Comparison of ENCODE assay signal across 13 mouse cellular contexts in the genomic region with DNA sequence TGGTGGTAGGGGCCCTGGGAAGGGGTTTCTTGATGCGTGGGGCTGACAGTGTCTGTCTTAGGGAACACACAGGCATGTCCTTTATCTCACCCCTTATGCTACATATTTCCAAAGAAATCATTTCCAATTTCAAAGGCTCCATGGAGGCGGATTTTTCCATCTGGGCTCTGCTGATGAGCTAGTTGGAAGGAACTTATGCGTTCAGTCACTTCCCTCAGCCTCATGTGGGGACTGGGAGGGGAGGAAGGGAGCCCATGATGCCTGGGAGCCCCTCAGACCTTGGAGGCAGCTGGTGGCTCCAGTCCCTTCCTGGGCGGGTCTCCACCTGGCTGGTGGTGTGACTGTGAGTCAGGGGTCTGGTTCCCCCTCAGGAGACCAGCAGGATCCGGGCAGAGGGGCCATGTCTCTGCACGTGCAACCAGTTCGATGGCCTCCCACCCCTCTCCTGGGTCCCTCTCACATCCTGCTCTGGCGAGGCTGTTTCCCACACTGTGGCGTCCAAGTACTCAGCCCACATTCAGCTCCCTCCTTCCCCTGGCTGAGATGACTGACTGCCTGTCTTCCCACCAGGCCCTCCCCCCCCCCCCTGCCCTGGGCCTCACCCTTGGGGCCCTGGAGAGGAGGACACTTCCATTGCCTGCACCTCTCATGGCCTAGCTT. TPM values are rescaled to one million over a fixed set of nuclear protein-coding genes. Genes with fewer than 3 reads are reported as not detected.
A peak's percentile ranks its signal among the peaks of the same experiment; 100 is the strongest.
DNase-seq lines count a peak whose midpoint lies in the region; ATAC-seq and TF ChIP-seq lines count a peak whose summit lies in the region.
"Had no signal": no experiment of that assay in that cellular context is flagged by ENCODE, and none has a peak within 500 bp of the region (broad histone marks: within the 10 kb centered on the region; RNA-seq: fewer than 3 reads in every experiment).

No protein-coding gene starts in this region.

- no peaks in the 10 kb centered on the region for H3K36me3 ChIP-seq in heart, embryonic 15.5 days
- H3K36me3 ChIP-seq in lung, embryonic 14.5 days (ENCODE audit: insufficient read depth), result no peaks in the 10 kb centered on the region
- H3K36me3 ChIP-seq in stomach, embryonic 16.5 days (ENCODE audit: control insufficient read depth, insufficient read depth, low read length), result no peaks in the 10 kb centered on the region

- H3K4me1 ChIP-seq in heart, embryonic 15.5 days (replicated peaks), result peaks cover 36% of the 10 kb centered on the region
- H3K4me1 ChIP-seq in lung, embryonic 14.5 days (ENCODE audit: insufficient read depth), result no peaks in the 10 kb centered on the region; the same call in 1 of the 2 replicates
- H3K4me1 ChIP-seq in lung, adult 2 months (ENCODE audit: control insufficient read depth, insufficient read depth, low read length), result no peaks in the 10 kb centered on the region
- H3K4me1 ChIP-seq in stomach, embryonic 16.5 days (ENCODE audit: control insufficient read depth, insufficient read depth, low read length), result 0 out of 2 replicates have a peak, but pooled peaks cover 8% of the 10 kb centered on the region

- TF ChIP-seq POLR2A in lung, adult 2 months (IDR thresholded peaks at IDR 0.05; ENCODE audit: borderline replicate concordance, extremely low read depth, low read depth, low read length), result no peak

- H3K9me3 ChIP-seq in heart, embryonic 15.5 days (replicated peaks), result no peaks in the 10 kb centered on the region
- H3K9me3 ChIP-seq in lung, embryonic 14.5 days (ENCODE audit: low read depth, low read length), result no peaks in the 10 kb centered on the region
- no peaks in the 10 kb centered on the region for H3K9me3 ChIP-seq in stomach, embryonic 16.5 days (replicated peaks; ENCODE audit: control insufficient read depth, low read length)

- 60% methylated on average over 9 of the region's 9 CpGs for WGBS in heart, embryonic 15.5 days
- 44% methylated on average over 9 of the region's 9 CpGs for WGBS in lung, embryonic 14.5 days
- WGBS in lung, adult 2 months, result 73% methylated on average over 9 of the region's 9 CpGs
- 48% methylated on average over 9 of the region's 9 CpGs for WGBS in stomach, embryonic 16.5 days

- H3K27me3 ChIP-seq in heart, embryonic 15.5 days, result no peaks in the 10 kb centered on the region
- H3K27me3 ChIP-seq in lung, embryonic 14.5 days (ENCODE audit: insufficient read depth, low read length), result no peaks in the 10 kb centered on the region
- no peaks in the 10 kb centered on the region for H3K27me3 ChIP-seq in stomach, embryonic 16.5 days (ENCODE audit: control insufficient read depth, insufficient read depth, low read length)

- no peak for DNase-seq in heart, adult 8-10 months (ENCODE audit: low spot score)
- DNase-seq in lung, embryonic 14.5 days, result no peak
- DNase-seq in lung, adult 2 months, result no peak
- peak; percentile 28 to 62 for DNase-seq in layer of hippocampus, postnatal 14 days (ENCODE audit: low spot score in 2 of 2)
- no peak for DNase-seq in spleen, postnatal 36 days (ENCODE audit: low spot score in 2 of 2)
- DNase-seq: adrenal gland, postnatal 25 days; cerebellum, adult 8-10 months; heart, adult 11 months; kidney, adult 8-10 months; liver had no signal

- no peak overlapping the region for H3K9ac ChIP-seq in heart, embryonic 15.5 days
- H3K9ac ChIP-seq in lung, embryonic 14.5 days, result no peak overlapping the region
- peak overlapping the region; percentile 36; the same call in 1 of the 2 replicates for H3K9ac ChIP-seq in stomach, embryonic 16.5 days (ENCODE audit: low read length)

- peak overlapping the region; percentile 23 for H3K27ac ChIP-seq in heart, embryonic 15.5 days
- no peak overlapping the region for H3K27ac ChIP-seq in lung, embryonic 14.5 days (ENCODE audit: low read depth)
- H3K27ac ChIP-seq in stomach, embryonic 16.5 days (ENCODE audit: low read length), result no peak overlapping the region

- H3K4me2 ChIP-seq in heart, embryonic 15.5 days, result no peak overlapping the region
- no peak overlapping the region for H3K4me2 ChIP-seq in lung, embryonic 14.5 days
- H3K4me2 ChIP-seq in stomach, embryonic 16.5 days (ENCODE audit: low read depth, low read length), result no peak overlapping the region

- no peak overlapping the region for H3K4me3 ChIP-seq in heart, embryonic 15.5 days
- no peak overlapping the region for H3K4me3 ChIP-seq in lung, embryonic 14.5 days (ENCODE audit: low read depth, low read length)
- H3K4me3 ChIP-seq in lung, adult 2 months (replicated peaks; ENCODE audit: extremely low read depth, low read depth, low read length), result no peak overlapping the region
- H3K4me3 ChIP-seq in stomach, embryonic 16.5 days (replicated peaks; ENCODE audit: low read length), result no peak overlapping the region

- no peak for TF ChIP-seq CTCF in lung, embryonic 14.5 days (IDR thresholded peaks at IDR 0.05; ENCODE audit: low read depth)
- no peak for TF ChIP-seq CTCF in lung, adult 2 months (IDR thresholded peaks at IDR 0.05; ENCODE audit: insufficient read depth, low read length)

- ATAC-seq in heart, embryonic 15.5 days (replicated peaks; ENCODE audit: insufficient number of reproducible peaks, insufficient read depth, low FRiP score, low read depth), result 0 out of 2 replicates have a peak, but pooled peaks have one; percentile 40
- ATAC-seq in lung, embryonic 14.5 days (ENCODE audit: insufficient read depth), result peak; percentile 28; the same call in 1 of the 2 replicates
- peak; percentile 53 for ATAC-seq in stomach, embryonic 16.5 days (ENCODE audit: insufficient read depth, low FRiP score)
- no peak for ATAC-seq in granulocyte monocyte progenitor cell, adult 5-6 weeks (replicated peaks; ENCODE audit: poor library complexity, severe bottlenecking)

RNA-seq across cellular contexts. Expression of gene Mrpl23, which starts 55.9 kb away (rescaled TPM):
- 17.0 and 18.7 TPM in 2 replicates for polyA plus RNA-seq in heart, embryonic 15.5 days (2015; fragmentation: Nextera tagmentation; extraction: Ambion mirVana)
- 10 to 100 TPM in 2 of 4 experiments, 1 to 10 TPM in 1, under 1 TPM in 1; 0.90 to 35.4 (median 16.1) TPM for total RNA-seq in heart, adult 8-10 months (2022)
- 20.3 and 31.0 TPM in 2 replicates for polyA plus RNA-seq in lung, embryonic 14.5 days (2014; fragmentation: Nextera tagmentation; extraction: Ambion mirVana)
- 8.0 and 10.3 TPM in 2 replicates for polyA plus RNA-seq in lung, adult 2 months (2012; rRNA removed)
- total RNA-seq in layer of hippocampus, postnatal 14 days (2021), result 1 to 10 TPM; 4.2 to 5.1 TPM
- 16.2 and 30.7 TPM in 2 replicates for polyA plus RNA-seq in stomach, embryonic 16.5 days (2015; fragmentation: Nextera tagmentation; extraction: Ambion mirVana)
- total RNA-seq in granulocyte monocyte progenitor cell, adult 5-6 weeks (2014; fragmentation: Nextera tagmentation), result 20.4 and 53.9 TPM in 2 replicates
- 0.31 and 39.0 TPM in 2 replicates for total RNA-seq in granulocyte monocyte progenitor cell, adult 5-6 weeks (2017)

Comparison
In these comparisons a context has a peak if more than half of its experiments do, and no peak if none do; other contexts are left out.
1. DNase-seq: peak in layer of hippocampus, postnatal 14 days (2 of 2); none in heart, adult 8-10 months (single experiment), lung, embryonic 14.5 days (single experiment), lung, adult 2 months (single experiment) and spleen, postnatal 36 days (0 of 2).